In the genomic region with DNA sequence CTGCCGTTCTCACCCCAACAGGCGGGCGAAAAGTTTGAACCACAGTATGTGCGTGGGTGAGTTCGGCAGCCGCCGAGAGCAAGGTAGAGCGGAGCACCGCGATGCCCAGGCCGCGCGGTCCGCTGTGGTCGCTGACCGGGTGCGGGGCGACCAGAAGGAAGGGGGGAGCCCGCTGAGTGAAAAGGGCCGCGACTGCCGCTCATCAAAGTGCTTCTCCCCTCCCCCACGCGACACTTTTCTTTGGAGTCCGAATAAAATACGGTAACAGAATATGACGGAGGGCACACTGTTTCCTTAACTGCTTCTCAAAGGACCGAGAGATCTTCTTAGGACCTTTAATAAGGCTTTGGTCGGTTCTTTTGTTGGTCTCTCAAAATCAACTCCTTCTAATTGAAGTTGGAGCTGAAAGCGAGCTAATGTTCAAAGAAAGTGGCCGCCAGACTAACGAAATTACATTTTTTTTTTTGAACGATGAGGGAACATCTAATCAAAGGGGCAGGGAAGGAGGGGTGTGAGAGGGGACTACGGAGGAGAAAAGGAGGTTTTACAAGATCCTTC, we compare ENCODE assay signal across 8 mouse cellular contexts. TPM values are rescaled to one million over a fixed set of nuclear protein-coding genes. Genes with fewer than 3 reads are reported as not detected.
DNase-seq lines count a peak whose midpoint lies in the region; ATAC-seq and TF ChIP-seq lines count a peak whose summit lies in the region.

Gene Otx1, minus strand, starts transcription at position 115 of the 558 bp plus-strand sequence.

- no peaks in the 10 kb centered on the region for H3K9me3 ChIP-seq in hindbrain, embryonic 15.5 days
- H3K9me3 ChIP-seq in liver, embryonic 15.5 days (replicated peaks) = no peaks in the 10 kb centered on the region

- H3K36me3 ChIP-seq in hindbrain, embryonic 15.5 days = no peaks in the 10 kb centered on the region
- no peaks in the 10 kb centered on the region for H3K36me3 ChIP-seq in liver, embryonic 15.5 days (replicated peaks)
- peaks cover 5% of the 10 kb centered on the region; the same call in 1 of the 2 replicates for H3K36me3 ChIP-seq in small intestine, adult 2 months (ENCODE audit: control insufficient read depth, insufficient read depth, low read length)

- H3K4me1 ChIP-seq in embryonic fibroblast, embryonic 13.5 days (ENCODE audit: control insufficient read depth, insufficient read depth, low read length) = no peaks in the 10 kb centered on the region
- H3K4me1 ChIP-seq in hindbrain, embryonic 15.5 days (replicated peaks) = peaks cover 18% of the 10 kb centered on the region
- peaks cover 29% of the 10 kb centered on the region for H3K4me1 ChIP-seq in liver, embryonic 15.5 days (replicated peaks)
- H3K4me1 ChIP-seq in small intestine, adult 2 months (ENCODE audit: control insufficient read depth, insufficient read depth, insufficient read length, low read length) = peaks cover 10% of the 10 kb centered on the region

- no peak for TF ChIP-seq CTCF in embryonic fibroblast, embryonic 13.5 days (IDR thresholded peaks at IDR 0.05; ENCODE audit: borderline replicate concordance, insufficient read depth, low read length)
- no peak for TF ChIP-seq CTCF in small intestine, adult 2 months (IDR thresholded peaks at IDR 0.05; ENCODE audit: extremely low read depth, insufficient read length, insufficient replicate concordance, low read depth, low read length)

- no peak for TF ChIP-seq POLR2A in embryonic fibroblast, embryonic 13.5 days (IDR thresholded peaks at IDR 0.05; ENCODE audit: low read depth, low read length)
- TF ChIP-seq POLR2A in small intestine, adult 2 months (IDR thresholded peaks at IDR 0.05; ENCODE audit: low read depth, low read length) = no peak

- ATAC-seq in hindbrain, embryonic 15.5 days (ENCODE audit: low FRiP score, low read depth) = no peak
- no peak for ATAC-seq in liver, embryonic 15.5 days (ENCODE audit: insufficient read depth)

- H3K27me3 ChIP-seq in hindbrain, embryonic 15.5 days = peaks cover 80% of the 10 kb centered on the region
- peaks cover 100% of the 10 kb centered on the region for H3K27me3 ChIP-seq in liver, embryonic 15.5 days
- peaks cover 69% of the 10 kb centered on the region for H3K27me3 ChIP-seq in small intestine, adult 2 months (ENCODE audit: control insufficient read depth, insufficient read depth, low read length)

- peak within 1 kb of the TSS; percentile 8; the same call in 1 of the 2 replicates for H3K9ac ChIP-seq in hindbrain, embryonic 15.5 days
- H3K9ac ChIP-seq in liver, embryonic 15.5 days = no peak within 1 kb of the TSS

- H3K4me3 ChIP-seq in embryonic fibroblast, embryonic 13.5 days (ENCODE audit: insufficient read depth, low read length) = peak within 1 kb of the TSS; percentile 43
- H3K4me3 ChIP-seq in hindbrain, embryonic 15.5 days = peak within 1 kb of the TSS; percentile 37
- H3K4me3 ChIP-seq in liver, embryonic 15.5 days (replicated peaks) = peak within 1 kb of the TSS; percentile 52
- H3K4me3 ChIP-seq in small intestine, adult 2 months (ENCODE audit: low read depth, low read length) = peak within 1 kb of the TSS; percentile 64

- peak; percentile 18 to 31 for DNase-seq in layer of hippocampus, postnatal 36 days
- DNase-seq in layer of hippocampus, adult 9-10 months (ENCODE audit: low spot score) = no peak
- peak; percentile 35 for DNase-seq in R1 (ENCODE audit: low read depth, low spot score)
- DNase-seq in layer of hippocampus, adult 9-11 months = no peak

- no peak within 1 kb of the TSS for H3K27ac ChIP-seq in embryonic fibroblast, embryonic 13.5 days (ENCODE audit: insufficient read depth, low read length)
- H3K27ac ChIP-seq in hindbrain, embryonic 15.5 days (replicated peaks) = no peak within 1 kb of the TSS
- no peak within 1 kb of the TSS for H3K27ac ChIP-seq in liver, embryonic 15.5 days (replicated peaks)
- no peak within 1 kb of the TSS for H3K27ac ChIP-seq in small intestine, adult 2 months (ENCODE audit: insufficient read depth, low read depth, low read length)

- peak within 1 kb of the TSS; percentile 57 for H3K4me2 ChIP-seq in hindbrain, embryonic 15.5 days
- H3K4me2 ChIP-seq in liver, embryonic 15.5 days = peak within 1 kb of the TSS; percentile 72

- under 1% methylated on average over 34 of the region's 34 CpGs for WGBS in hindbrain, embryonic 15.5 days
- WGBS in liver, embryonic 15.5 days (ENCODE audit: insufficient replicate concordance) = under 1% methylated on average over 34 of the region's 34 CpGs
- 2% methylated on average over 34 of the region's 34 CpGs for WGBS in small intestine, adult 2 months

RNA-seq across cellular contexts. Expression of gene Otx1, which starts in this region (rescaled TPM):
- 1 to 10 TPM; 3.1 to 4.6 TPM for total RNA-seq in layer of hippocampus, postnatal 36 days (2021)
- 0.43 TPM in 1 of 2 replicates, not detected in the other for polyA plus RNA-seq in embryonic fibroblast, embryonic 13.5 days (2011; ENCODE audit: insufficient read length, low read depth, missing spikeins)
- 1.9 and 3.6 TPM in 2 replicates for polyA plus RNA-seq in hindbrain, embryonic 15.5 days (2015; fragmentation: Nextera tagmentation; extraction: Ambion mirVana)
- polyA plus RNA-seq in liver, embryonic 15.5 days (2015; fragmentation: Nextera tagmentation; extraction: Ambion mirVana) = not detected in 2 replicates
- polyA plus RNA-seq in small intestine, adult 2 months (2012; rRNA removed) = not detected in 2 replicates

Comparison
In these comparisons a context has a peak if more than half of its experiments do, and no peak if none do; other contexts are left out.
1. DNase-seq: peak in layer of hippocampus, postnatal 36 days (2 of 2) and R1 (single experiment); none in layer of hippocampus, adult 9-10 months (single experiment) and layer of hippocampus, adult 9-11 months (single experiment).
2. Peak in every context shown above with its lines, with median percentiles within 50 percentile points of each other: H3K4me3 ChIP-seq.